Mouse (Mus musculus) limb, embryonic 14.5 days (tissue): ENCODE data around the gene Nme9. TPM values are rescaled to one million over a fixed set of nuclear protein-coding genes. Genes with fewer than 3 reads are reported as not detected.

Source experiments
- ATAC-seq: fragments of 200-750 bp; cut with Nextera tagmentation; 2 replicates; pipeline ENCODE4 v1.8.0; 2017; ENCODE audit warnings: low read depth, moderate number of reproducible peaks, moderate TSS enrichment; ENCODE audit not compliant: low FRiP score
- DNase-seq: peaks from one replicate; pipeline ENCODE4 v3.0.0-alpha.2; 2015; ENCODE audit warnings: low spot score
- H3K27ac ChIP-seq: fragments of 300-500 bp; sonication (generic); replicated peaks from 2 replicates; pipeline ENCODE4 v1.5.1; 2014; ENCODE audit warnings: low read depth, mild to moderate bottlenecking, low read length, moderate library complexity, mixed read lengths
- H3K27me3 ChIP-seq: fragments of 300-500 bp; sonication (generic); 2 replicates; pipeline ENCODE4 v1.6.1; 2014; ENCODE audit warnings: low read length, mixed read lengths; ENCODE audit not compliant: control insufficient read depth, insufficient read depth
- H3K36me3 ChIP-seq: fragments of 300-500 bp; sonication (generic); 2 replicates; pipeline ENCODE4 v1.6.1; 2014; ENCODE audit warnings: mild to moderate bottlenecking, low read length, moderate library complexity, mixed read lengths; ENCODE audit not compliant: control insufficient read depth, insufficient read depth
- H3K4me1 ChIP-seq: fragments of 300-500 bp; sonication (generic); 2 replicates; pipeline ENCODE4 v1.6.1; 2014; ENCODE audit warnings: antibody characterized with exemption, low read length, mixed read lengths; ENCODE audit not compliant: control insufficient read depth, insufficient read depth
- H3K4me2 ChIP-seq: fragments of 300-500 bp; sonication (generic); replicated peaks from 2 replicates; pipeline ENCODE4 v1.6.1; 2014; ENCODE audit warnings: low read depth, mild to moderate bottlenecking, low read length, moderate library complexity; ENCODE audit not compliant: severe bottlenecking
- H3K4me3 ChIP-seq: fragments of 300-500 bp; sonication (generic); replicated peaks from 2 replicates; pipeline ENCODE4 v1.5.1; 2014; ENCODE audit warnings: low read length
- H3K9ac ChIP-seq: fragments of 300-500 bp; sonication (generic); 2 replicates; pipeline ENCODE4 v1.6.1; 2014; ENCODE audit warnings: mild to moderate bottlenecking, low read depth, low read length, moderate library complexity; ENCODE audit not compliant: severe bottlenecking
- H3K9me3 ChIP-seq: fragments of 300-500 bp; sonication (generic); 2 replicates; pipeline ENCODE4 v1.6.1; 2016; ENCODE audit warnings: low read length; ENCODE audit not compliant: control insufficient read depth
- POLR2A ChIP-seq: fragments of 200-500 bp; IDR thresholded peaks from 2 replicates; pipeline ENCODE4 v1.8.0; 2012; ENCODE audit warnings: inconsistent platforms, mild to moderate bottlenecking, moderate library complexity, borderline replicate concordance; ENCODE audit not compliant: insufficient read depth, insufficient read length; ENCODE audit errors: extremely low read depth
- WGBS: fragments of 180-500 bp; shearing (Covaris S2); extraction: QIAGEN DNeasy Blood & Tissue Kit; methylation state at CpG from one replicate; pipeline ENCODE4 v1.1.7; 2014; 5-methylcytosine and 5-hydroxymethylcytosine counted together
- polyA plus RNA-seq, 2 experiments: library from polyadenylated mRNA; depleted of rRNA in 1 of 2; stranded (reverse) in 1 of 2; unstranded in 1 of 2; fragments of >200 nt; fragmentation: Nextera tagmentation in 1 of 2; extraction: Ambion mirVana in 1 of 2; gene quantifications; 2 replicates each; pipeline versions ENCODE4 v1.2.1 to v1.2.3; 2012 to 2014

The Nme9 gene
- polyA plus RNA-seq, 2 experiments: not detected

GRCm38 (mm10) chr9:99492634-99493200 lies 41.4 kb downstream of the Nme9 start:
- TF ChIP-seq POLR2A: no peak
- Histone ChIP-seq H3K9me3 (no peaks in the 10 kb centered on the region), H3K4me3 (no peak overlapping the region), H3K4me2 (no peak overlapping the region), H3K4me1 (no peaks in the 10 kb centered on the region), H3K36me3 (peaks cover 41% of the 10 kb centered on the region), H3K27me3 (no peaks in the 10 kb centered on the region), H3K27ac (no peak overlapping the region), H3K9ac (no peak overlapping the region)
- ATAC-seq (no peak), DNase-seq (no peak)
- 84% methylated on average over 10 of the region's 10 CpGs for WGBS

GRCm38 (mm10) chr9:99499336-99499735 lies 48.1 kb downstream of the Nme9 start:
- Histone ChIP-seq H3K4me3 (no peak overlapping the region), H3K4me1 (no peaks in the 10 kb centered on the region), H3K4me2 (no peak overlapping the region), H3K27me3 (no peaks in the 10 kb centered on the region), H3K9me3 (no peaks in the 10 kb centered on the region), H3K9ac (no peak overlapping the region), H3K27ac (no peak overlapping the region), H3K36me3 (peaks cover 24% of the 10 kb centered on the region)
- 92% methylated on average over 4 of the region's 4 CpGs for WGBS
- DNase-seq: no peak
- no peak for ATAC-seq
- TF ChIP-seq POLR2A: no peak

GRCm38 (mm10) chr9:99505875-99506274 lies 54.6 kb downstream of the Nme9 start:
- ATAC-seq (no peak), DNase-seq (no peak)
- no peaks in the 10 kb centered on the region for H3K9me3 ChIP-seq
- H3K4me3 ChIP-seq: no peak overlapping the region
- no peaks in the 10 kb centered on the region for H3K4me1 ChIP-seq
- no peak overlapping the region for H3K4me2 ChIP-seq
- H3K27ac ChIP-seq: no peak overlapping the region
- TF ChIP-seq POLR2A: no peak
- H3K36me3 ChIP-seq: peaks cover 10% of the 10 kb centered on the region; the same call in 1 of the 2 replicates
- no peak overlapping the region for H3K9ac ChIP-seq
- 83% methylated on average over 7 of the region's 7 CpGs for WGBS
- no peaks in the 10 kb centered on the region for H3K27me3 ChIP-seq

Other genes with a start within 250 kb of the Nme9 start
- gene Faiml, start 214.2 kb upstream of the Nme9 start, polyA plus RNA-seq (2012; rRNA removed): not detected in 2 replicates
- gene Faiml, start 214.2 kb upstream of the Nme9 start, polyA plus RNA-seq (2014; fragmentation: Nextera tagmentation; extraction: Ambion mirVana): not detected in 2 replicates
- 12.0 and 16.6 TPM in 2 replicates for gene Cep70, start 208.1 kb upstream of the Nme9 start, polyA plus RNA-seq (2012; rRNA removed)
- 23.9 and 28.0 TPM in 2 replicates for gene Cep70, start 208.1 kb upstream of the Nme9 start, polyA plus RNA-seq (2014; fragmentation: Nextera tagmentation; extraction: Ambion mirVana)
- 1.1 and 1.2 TPM in 2 replicates for gene Esyt3, start 92.9 kb upstream of the Nme9 start, polyA plus RNA-seq (2012; rRNA removed)
- gene Esyt3, start 92.9 kb upstream of the Nme9 start, polyA plus RNA-seq (2014; fragmentation: Nextera tagmentation; extraction: Ambion mirVana): 0.59 and 0.69 TPM in 2 replicates
- gene Mras, start 14.1 kb upstream of the Nme9 start, polyA plus RNA-seq (2012; rRNA removed): 23.3 and 30.9 TPM in 2 replicates
- gene Mras, start 14.1 kb upstream of the Nme9 start, polyA plus RNA-seq (2014; fragmentation: Nextera tagmentation; extraction: Ambion mirVana): 23.7 and 29.0 TPM in 2 replicates
- gene Armc8, start 117.4 kb downstream of the Nme9 start, polyA plus RNA-seq (2012; rRNA removed): 17.9 and 18.2 TPM in 2 replicates
- gene Armc8, start 117.4 kb downstream of the Nme9 start, polyA plus RNA-seq (2014; fragmentation: Nextera tagmentation; extraction: Ambion mirVana): 17.8 and 19.0 TPM in 2 replicates
- 16.7 and 18.0 TPM in 2 replicates for gene Dbr1, start 124.3 kb downstream of the Nme9 start, polyA plus RNA-seq (2012; rRNA removed)
- gene Dbr1, start 124.3 kb downstream of the Nme9 start, polyA plus RNA-seq (2014; fragmentation: Nextera tagmentation; extraction: Ambion mirVana): 21.3 and 23.1 TPM in 2 replicates
- not detected in 2 replicates for gene A4gnt, start 161.0 kb downstream of the Nme9 start, polyA plus RNA-seq (2012; rRNA removed)
- not detected in 2 replicates for gene A4gnt, start 161.0 kb downstream of the Nme9 start, polyA plus RNA-seq (2014; fragmentation: Nextera tagmentation; extraction: Ambion mirVana)
- 20.7 and 24.4 TPM in 2 replicates for gene Dzip1l, start 178.0 kb downstream of the Nme9 start, polyA plus RNA-seq (2012; rRNA removed)
- 18.2 and 20.3 TPM in 2 replicates for gene Dzip1l, start 178.0 kb downstream of the Nme9 start, polyA plus RNA-seq (2014; fragmentation: Nextera tagmentation; extraction: Ambion mirVana)